Mouse (Mus musculus) hindbrain, postnatal 0 days (tissue): ENCODE results near the gene Epm2a. TPM values are rescaled to one million over a fixed set of nuclear protein-coding genes. Genes with fewer than 3 reads are reported as not detected.
"Not testable (repeated sequence)": the region's sequence is repeated elsewhere in the genome, so short reads cannot be mapped to it uniquely, and the experiment has no call there.

ENCODE experiments used
- ATAC-seq: fragments of 200-750 bp; cut with Nextera tagmentation; 2 replicates; pipeline ENCODE4 v1.8.0; 2017; ENCODE audit warnings: mild to moderate bottlenecking, moderate TSS enrichment, moderate library complexity
- DNase-seq: peaks from one replicate; pipeline ENCODE4 v3.0.0-alpha.2; 2015; ENCODE audit warnings: low spot score
- H3K27ac ChIP-seq: fragments of 300-500 bp; sonication (generic); 2 replicates; pipeline ENCODE4 v1.5.1; 2014; ENCODE audit warnings: mild to moderate bottlenecking
- H3K27me3 ChIP-seq: fragments of 300-500 bp; sonication (generic); 2 replicates; pipeline ENCODE4 v1.6.1; 2014; ENCODE audit warnings: low read length, mixed read lengths; ENCODE audit not compliant: insufficient read depth
- H3K36me3 ChIP-seq: fragments of 300-500 bp; sonication (generic); 2 replicates; pipeline ENCODE4 v1.6.1; 2014; ENCODE audit warnings: low read length, mixed read lengths; ENCODE audit not compliant: insufficient read depth
- H3K4me1 ChIP-seq: fragments of 300-500 bp; sonication (generic); 2 replicates; pipeline ENCODE4 v1.6.1; 2014; ENCODE audit warnings: antibody characterized with exemption, low read length, mixed read lengths; ENCODE audit not compliant: insufficient read depth
- H3K4me2 ChIP-seq: fragments of 300-500 bp; sonication (generic); 2 replicates; pipeline ENCODE4 v1.6.1; 2014; ENCODE audit warnings: low read depth, mild to moderate bottlenecking, low read length, moderate library complexity, mixed read lengths
- H3K4me3 ChIP-seq: fragments of 300-500 bp; sonication (generic); 2 replicates; pipeline ENCODE4 v1.5.1; 2014; ENCODE audit warnings: low read length
- H3K9ac ChIP-seq: fragments of 300-500 bp; sonication (generic); replicated peaks from 2 replicates; pipeline ENCODE4 v1.6.1; 2014; ENCODE audit warnings: mild to moderate bottlenecking, low read length, moderate library complexity, mixed read lengths
- H3K9me3 ChIP-seq: fragments of 300-500 bp; sonication (generic); 2 replicates; pipeline ENCODE4 v1.6.1; 2016; ENCODE audit warnings: low read length, mixed read lengths
- CTCF ChIP-seq: IDR thresholded peaks from 2 replicates; pipeline ENCODE4 v1.5.1; 2016; ENCODE audit warnings: antibody characterized with exemption, control low read depth, low read depth
- WGBS: fragments of 180-500 bp; shearing (Covaris S2); extraction: QIAGEN DNeasy Blood & Tissue Kit; methylation state at CpG from one replicate; pipeline ENCODE4 v1.1.7; 2014; 5-methylcytosine and 5-hydroxymethylcytosine counted together
- polyA plus RNA-seq: library from polyadenylated mRNA; unstranded; fragments of >200 nt; fragmentation: Nextera tagmentation; extraction: Ambion mirVana; gene quantifications from 2 replicates; pipeline ENCODE4 v1.2.1, GENCODE M21; 2015
- total RNA-seq: library from RNA; depleted of rRNA; stranded (reverse); fragments of >200 nt; gene quantifications from 2 replicates; pipeline ENCODE4 v1.2.3, GENCODE M21; 2014; rRNA removed

Gene Epm2a
- total RNA-seq, result 33.1 and 36.7 TPM in 2 replicates
- 4.3 and 4.5 TPM in 2 replicates for polyA plus RNA-seq

DNA sequence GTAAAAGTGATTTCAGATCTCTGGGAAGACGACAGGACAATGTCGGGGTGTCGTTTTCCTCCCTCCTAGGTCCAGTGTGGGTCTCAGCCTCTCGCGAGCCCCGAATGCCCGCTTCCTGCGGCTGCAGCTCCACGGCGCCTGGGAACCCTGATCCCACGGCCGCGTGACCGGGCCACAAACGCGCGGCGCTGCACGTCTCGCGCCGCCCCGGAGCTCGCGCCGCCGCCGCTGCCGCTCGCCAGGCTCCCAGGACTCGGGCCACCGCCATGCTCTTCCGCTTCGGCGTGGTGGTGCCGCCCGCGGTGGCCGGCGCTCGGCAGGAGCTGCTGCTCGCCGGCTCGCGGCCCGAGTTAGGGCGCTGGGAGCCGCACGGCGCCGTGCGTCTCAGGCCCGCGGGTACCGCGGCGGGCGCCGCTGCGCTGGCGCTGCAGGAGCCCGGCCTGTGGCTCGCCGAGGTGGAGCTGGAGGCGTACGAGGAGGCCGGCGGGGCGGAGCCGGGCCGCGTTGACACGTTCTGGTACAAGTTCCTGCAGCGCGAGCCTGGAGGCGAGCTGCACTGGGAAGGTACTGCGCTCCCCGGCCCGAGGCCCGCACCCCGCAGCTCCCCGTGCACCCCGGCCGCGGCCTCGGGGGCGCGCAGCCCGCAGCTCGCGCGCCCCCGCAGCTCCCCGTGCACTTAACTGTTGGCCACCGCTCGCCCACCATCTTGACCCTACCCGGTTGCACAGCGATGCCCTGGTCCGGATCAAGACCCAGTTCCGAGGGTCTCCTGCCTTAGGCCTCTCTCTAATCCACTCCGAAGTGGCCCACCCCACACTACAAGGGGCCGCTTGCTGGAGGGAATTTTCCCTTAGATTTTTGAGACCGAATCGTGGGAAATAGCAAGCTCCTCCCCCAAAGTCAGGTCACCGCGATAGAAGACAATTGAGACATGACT is at the start of gene Epm2a:
TSS of gene Epm2a (plus strand) at position 200 of the 937 bp plus-strand sequence.
- TF ChIP-seq CTCF, result no peak
- WGBS, result under 1% methylated on average over 78 of the region's 106 CpGs

DNA sequence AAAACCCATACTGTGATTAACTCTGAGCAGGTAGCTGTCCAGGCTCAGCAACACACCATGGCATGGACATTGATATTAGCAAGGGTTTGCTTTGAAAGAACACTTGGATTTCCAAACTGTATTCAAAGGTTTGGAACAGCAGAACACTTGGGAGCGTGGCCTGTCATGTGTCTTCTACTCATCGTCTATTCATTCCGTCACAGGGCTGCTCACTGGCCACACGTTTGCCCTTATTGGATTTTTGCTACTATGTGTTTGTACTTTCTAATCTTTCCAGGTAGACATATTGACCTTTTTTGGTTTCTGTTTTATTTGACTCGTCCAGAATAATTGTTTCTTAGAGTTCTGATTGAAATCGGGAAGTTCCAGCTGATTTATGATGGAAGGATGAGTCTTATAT is 44.8 kb upstream of the Epm2a start:
- H3K4me2 ChIP-seq, result no peak overlapping the region
- no peaks in the 10 kb centered on the region for H3K4me1 ChIP-seq
- H3K36me3 ChIP-seq, result no peaks in the 10 kb centered on the region
- no peak overlapping the region for H3K4me3 ChIP-seq
- no peak overlapping the region for H3K9ac ChIP-seq
- TF ChIP-seq CTCF, result no peak
- no peaks in the 10 kb centered on the region for H3K9me3 ChIP-seq
- 95% methylated on average over 6 of the region's 6 CpGs for WGBS
- H3K27me3 ChIP-seq, result no peaks in the 10 kb centered on the region
- no peak overlapping the region for H3K27ac ChIP-seq
- no peak for ATAC-seq
- no peak for DNase-seq

More for the DNA sequence above, at the start of gene Epm2a:
- Histone ChIP-seq H3K27ac (peak within 1 kb of the TSS; percentile 98), H3K4me3 (peak within 1 kb of the TSS; percentile 73), H3K9me3 (no peaks in the 10 kb centered on the region), H3K36me3 (no peaks in the 10 kb centered on the region), H3K4me1 (no peaks in the 10 kb centered on the region), H3K27me3 (no peaks in the 10 kb centered on the region), H3K9ac (peak within 1 kb of the TSS; percentile 95), H3K4me2 (peak within 1 kb of the TSS; percentile 68)
- ATAC-seq (peak; percentile 96), DNase-seq (peak; percentile 85)

DNA sequence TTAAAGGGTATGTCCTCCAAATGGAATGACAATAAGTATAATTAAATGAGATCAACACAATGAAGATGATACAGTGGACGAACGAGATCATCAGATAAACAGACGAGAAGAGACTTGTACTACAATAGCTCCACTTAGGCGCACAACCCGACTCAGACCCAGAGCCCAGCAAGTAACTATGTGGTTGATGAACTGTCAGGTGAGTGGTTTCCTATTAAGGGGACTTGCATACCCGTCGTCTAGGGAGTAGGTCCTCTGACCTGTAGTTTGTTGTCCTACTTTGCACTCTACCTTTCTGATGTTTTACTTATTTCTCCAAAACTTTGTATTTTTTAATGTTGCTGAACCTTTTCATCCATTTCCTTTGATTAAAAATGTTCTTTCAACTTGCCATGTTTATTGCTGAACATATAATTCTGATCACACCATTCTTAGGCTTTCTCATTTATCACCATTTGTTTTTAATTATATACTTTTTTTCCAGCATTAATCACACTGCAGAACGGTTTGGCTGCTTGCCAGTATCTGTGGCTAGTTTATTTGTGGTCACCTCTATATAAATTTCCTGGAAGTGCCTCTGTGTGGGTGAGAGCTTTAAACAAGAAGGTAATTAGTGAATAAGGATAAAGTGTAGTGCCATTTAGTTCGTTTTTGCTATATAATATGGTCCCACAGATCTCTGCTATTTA is 37.7 kb upstream of the Epm2a start:
- H3K36me3 ChIP-seq, result no peaks in the 10 kb centered on the region
- no peaks in the 10 kb centered on the region for H3K9me3 ChIP-seq
- TF ChIP-seq CTCF, result no peak
- H3K4me3 ChIP-seq, result no peak overlapping the region
- no peaks in the 10 kb centered on the region for H3K27me3 ChIP-seq
- H3K4me1 ChIP-seq, result no peaks in the 10 kb centered on the region
- no peak overlapping the region for H3K9ac ChIP-seq
- no peak for ATAC-seq
- 77% methylated on average over 9 of the region's 9 CpGs for WGBS
- H3K27ac ChIP-seq, result no peak overlapping the region
- DNase-seq, result peak; percentile 24
- no peak overlapping the region for H3K4me2 ChIP-seq

DNA sequence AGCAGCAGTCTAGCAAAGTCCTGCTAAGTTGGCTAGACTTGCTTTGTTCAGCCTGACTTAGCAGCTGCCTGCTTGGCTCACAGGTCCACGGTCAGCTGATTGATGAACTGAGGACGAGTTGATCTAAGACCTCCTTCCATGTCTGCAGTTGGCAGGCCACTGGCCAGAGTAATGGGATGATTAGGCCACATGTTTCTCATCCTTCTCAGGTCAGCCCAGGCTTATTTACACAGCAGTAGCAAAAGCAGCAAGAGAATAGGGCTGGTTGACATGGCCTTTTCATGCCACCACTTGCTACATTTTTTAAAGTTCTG is 37.2 kb upstream of the Epm2a start:
- no peak for TF ChIP-seq CTCF
- WGBS, result 38% methylated on average over 2 of the region's 2 CpGs
- Histone ChIP-seq H3K27ac (no peak overlapping the region), H3K4me2 (no peak overlapping the region), H3K27me3 (no peaks in the 10 kb centered on the region), H3K9ac (no peak overlapping the region), H3K4me3 (no peak overlapping the region), H3K4me1 (no peaks in the 10 kb centered on the region), H3K9me3 (no peaks in the 10 kb centered on the region), H3K36me3 (no peaks in the 10 kb centered on the region)
- no peak; the same call in 1 of the 2 replicates for ATAC-seq
- DNase-seq, result peak; percentile 27

DNA sequence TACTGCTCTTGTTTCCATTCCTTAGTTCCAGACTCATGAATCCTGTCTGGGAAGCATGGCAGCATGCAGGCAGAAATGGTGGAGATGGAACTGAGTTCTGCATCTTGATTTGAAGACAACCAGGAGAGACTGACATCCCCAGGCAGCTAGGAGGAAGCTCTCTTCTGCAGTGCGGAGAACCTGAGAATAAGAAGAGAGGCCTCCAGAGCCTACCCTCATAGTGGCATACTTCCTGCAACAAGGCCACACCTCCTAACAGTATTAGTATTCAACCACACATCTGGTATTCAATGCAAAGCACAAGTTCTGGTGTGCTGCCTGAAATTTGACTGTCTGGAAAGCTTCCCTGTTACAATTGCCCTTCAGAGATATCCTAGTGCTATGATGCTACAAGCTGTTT is 33.3 kb upstream of the Epm2a start:
- Histone ChIP-seq H3K9me3 (no peaks in the 10 kb centered on the region), H3K36me3 (no peaks in the 10 kb centered on the region), H3K27ac (no peak overlapping the region), H3K4me1 (no peaks in the 10 kb centered on the region), H3K9ac (no peak overlapping the region), H3K4me3 (no peak overlapping the region), H3K27me3 (no peaks in the 10 kb centered on the region), H3K4me2 (no peak overlapping the region)
- TF ChIP-seq CTCF, result no peak
- ATAC-seq, result no peak
- no peak for DNase-seq
- WGBS, result 94% methylated on average over 1 of the region's 1 CpGs

DNA sequence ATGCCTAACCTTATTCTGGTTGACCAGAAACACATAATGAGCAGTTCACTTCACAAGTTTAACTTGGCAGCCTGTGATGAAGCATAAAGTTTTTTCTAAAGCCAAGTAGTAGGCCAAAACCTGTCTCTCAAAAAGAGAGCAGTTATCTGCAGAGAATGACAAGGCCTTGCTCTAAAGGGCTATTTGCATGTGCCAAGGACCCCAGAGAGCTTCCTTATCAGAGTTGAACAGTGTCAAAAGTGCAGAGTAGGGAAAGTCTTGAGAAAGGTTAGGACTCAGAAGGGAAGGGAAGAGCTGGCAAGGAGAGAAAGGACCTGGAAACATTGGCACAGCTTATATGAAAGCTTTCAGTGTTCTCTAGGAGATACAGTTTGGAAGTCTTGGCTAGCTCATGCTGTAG is 32.7 kb upstream of the Epm2a start:
- Histone ChIP-seq H3K27me3 (no peaks in the 10 kb centered on the region), H3K4me2 (no peak overlapping the region), H3K9ac (no peak overlapping the region), H3K9me3 (no peaks in the 10 kb centered on the region), H3K36me3 (no peaks in the 10 kb centered on the region), H3K27ac (no peak overlapping the region), H3K4me1 (no peaks in the 10 kb centered on the region), H3K4me3 (no peak overlapping the region)
- DNase-seq (no peak), ATAC-seq (no peak)
- no peak for TF ChIP-seq CTCF

DNA sequence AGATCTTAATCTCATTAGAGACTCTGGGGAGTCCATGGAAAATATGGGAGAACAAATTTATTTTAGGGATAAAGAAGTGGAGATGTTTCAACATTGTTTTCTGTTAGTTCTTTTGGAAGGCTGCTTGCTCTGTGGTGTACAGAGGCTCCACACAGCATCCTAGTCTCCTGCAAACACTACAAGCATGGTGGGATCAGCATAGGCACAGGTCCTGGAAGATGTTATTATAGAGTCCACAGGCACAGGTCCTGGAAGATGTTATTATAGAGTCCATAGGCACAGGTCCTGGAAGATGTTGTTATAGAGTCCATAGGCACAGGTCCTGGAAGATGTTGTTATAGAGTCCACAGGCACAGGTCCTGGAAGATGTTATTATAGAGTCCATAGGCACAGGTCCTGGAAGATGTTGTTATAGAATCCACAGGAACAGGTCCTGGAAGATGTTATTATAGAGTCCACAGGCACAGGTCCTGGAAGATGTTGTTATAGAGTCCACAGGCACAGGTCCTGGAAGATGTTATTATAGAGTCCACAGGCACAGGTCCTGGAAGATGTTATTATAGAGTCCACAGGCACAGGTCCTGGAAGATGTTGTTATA is 25.2 kb upstream of the Epm2a start:
- not testable (repeated sequence) for H3K9ac ChIP-seq, DNase-seq, H3K4me2 ChIP-seq, ATAC-seq, H3K27me3 ChIP-seq, H3K36me3 ChIP-seq, H3K27ac ChIP-seq, H3K4me3 ChIP-seq, H3K4me1 ChIP-seq, H3K9me3 ChIP-seq
